Mouse (Mus musculus): ENCODE data around the gene Rpl36-ps4.
"Not testable (repeated sequence)": the region's sequence is repeated elsewhere in the genome, so short reads cannot be mapped to it uniquely, and the experiment has no call there.

Rpl36-ps4 gene

DNA sequence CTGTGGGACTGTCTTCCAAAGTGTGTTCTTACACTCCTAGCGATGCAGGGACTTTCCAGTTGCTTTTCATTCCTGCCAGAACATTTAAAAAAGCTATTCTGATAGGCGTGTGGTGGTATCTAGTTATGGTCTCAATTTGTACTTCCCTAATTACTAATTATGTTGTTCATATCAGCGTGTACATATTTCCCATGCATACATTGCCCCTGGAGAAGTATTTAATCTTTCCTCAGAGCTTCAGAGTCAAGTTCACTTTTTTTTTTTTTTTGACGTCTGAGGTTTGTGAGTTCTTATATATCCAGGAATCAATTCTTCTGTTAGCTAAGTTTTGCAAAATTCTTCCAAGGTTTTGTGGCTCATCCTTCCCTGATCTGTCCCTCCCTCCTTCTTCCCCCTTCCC, 15.4 kb downstream of the Rpl36-ps4 start:
- no peak for DNase-seq (ENCODE audit: low read depth, low spot score)

DNA sequence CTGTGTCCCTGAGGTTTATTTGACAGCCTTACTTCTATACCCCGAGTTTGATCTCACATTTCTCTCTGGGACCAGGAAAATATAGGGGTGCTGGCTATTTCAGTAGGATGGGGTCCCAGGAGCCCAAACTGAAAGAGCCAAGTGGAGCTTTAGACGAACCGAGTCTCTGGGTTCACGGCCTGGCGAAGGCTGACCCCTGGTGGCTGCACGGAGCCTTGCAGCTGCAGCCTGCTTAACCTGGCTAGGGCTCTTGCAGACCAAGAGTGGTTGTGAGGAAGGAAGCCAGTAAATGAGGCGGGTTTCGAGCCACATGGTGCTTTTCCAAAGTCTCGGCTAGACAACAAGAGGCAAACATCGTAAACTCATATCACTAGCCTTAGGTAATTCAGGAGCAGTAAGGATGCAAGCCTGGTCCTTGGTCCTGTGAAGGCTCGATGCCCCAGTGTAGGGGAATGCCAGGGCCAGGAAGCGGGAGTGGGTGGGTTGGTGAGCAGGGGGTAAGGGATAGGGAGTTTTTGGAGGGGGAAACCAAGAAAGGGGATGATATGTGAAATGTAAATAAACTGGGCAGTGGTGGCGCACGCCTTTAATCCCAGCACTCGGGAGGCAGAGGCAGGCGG, 28.3 kb downstream of the Rpl36-ps4 start:
- DNase-seq (ENCODE audit: low read depth, low spot score) = peak; percentile 76

DNA sequence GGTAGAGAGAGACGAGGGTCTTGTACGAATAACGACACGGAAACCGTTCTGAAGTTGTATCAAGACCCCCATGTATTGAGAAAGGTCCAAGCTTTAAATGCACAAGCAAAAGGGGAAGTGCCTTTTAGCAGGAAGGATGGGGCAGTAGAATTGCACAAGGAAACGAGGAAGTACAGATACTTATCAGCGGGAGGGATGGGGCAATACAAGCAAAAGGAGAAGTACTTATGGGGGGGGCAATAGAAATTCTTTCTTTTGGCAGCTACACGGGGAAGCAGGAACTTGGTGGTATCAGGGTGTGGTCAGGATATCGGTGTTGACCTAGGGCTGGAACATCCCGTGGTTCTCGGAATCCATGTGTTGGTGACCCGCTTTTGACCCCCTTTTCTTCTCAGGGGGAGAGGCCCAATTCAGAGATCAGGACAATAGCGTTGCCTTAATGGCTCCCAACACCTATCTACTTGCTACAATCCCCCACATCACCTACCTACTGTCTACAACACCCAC, 33.9 kb downstream of the Rpl36-ps4 start:
- not testable (repeated sequence) for DNase-seq (ENCODE audit: low read depth, low spot score)

DNA sequence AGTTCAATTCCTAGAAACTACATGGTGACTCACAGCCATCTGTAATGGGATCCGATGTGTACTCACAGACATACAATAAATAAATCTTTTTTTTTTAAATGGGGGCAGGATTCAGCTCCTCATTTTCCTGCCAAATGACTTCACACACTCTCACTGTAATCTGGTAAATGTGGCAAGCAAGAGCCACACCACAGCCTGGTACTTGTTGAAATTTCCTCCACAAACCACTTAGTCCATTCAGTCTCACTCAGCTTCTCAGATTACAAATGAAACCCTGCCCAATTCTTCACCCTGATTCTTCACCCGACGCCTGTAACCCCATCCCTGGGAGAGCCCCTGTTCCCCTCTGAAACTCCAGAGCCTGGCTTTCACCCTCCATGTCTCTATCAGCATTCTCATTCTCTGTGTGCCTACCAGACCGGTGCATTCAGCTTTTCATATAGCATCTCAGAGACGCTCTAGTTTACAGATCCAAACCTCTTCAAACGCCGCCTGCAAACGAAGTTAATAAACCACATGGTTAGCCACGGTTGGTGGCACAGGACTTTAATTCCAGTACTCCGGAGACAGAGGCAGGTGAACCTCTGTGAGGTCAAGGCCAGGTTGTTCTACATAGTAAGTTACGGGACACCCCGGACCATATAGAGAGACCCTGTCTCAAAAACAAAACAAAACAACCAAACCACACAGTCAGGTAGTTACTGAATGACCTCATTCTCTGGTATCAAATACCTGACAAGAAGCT, 36.5 kb downstream of the Rpl36-ps4 start:
- DNase-seq (ENCODE audit: low read depth, low spot score) = no peak

DNA sequence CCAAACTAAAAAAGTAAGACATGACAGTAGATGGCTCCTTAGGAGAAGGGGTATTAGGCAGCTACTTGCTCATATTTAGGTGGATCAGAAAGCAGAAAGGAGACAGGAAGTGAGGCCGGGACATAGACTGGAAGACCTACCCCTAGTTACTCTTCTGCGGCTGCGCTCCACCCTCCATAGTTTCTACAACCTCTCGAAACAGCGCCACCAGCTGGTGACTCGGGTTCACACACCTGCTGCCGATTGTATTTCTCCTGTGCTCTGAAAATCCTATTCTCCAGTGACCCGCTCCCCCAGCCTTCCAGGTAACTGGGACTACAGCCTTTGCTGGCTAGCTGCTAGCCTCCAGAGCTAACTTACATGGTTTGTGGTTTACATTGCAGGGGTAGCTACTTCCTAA, 37.5 kb downstream of the Rpl36-ps4 start:
- DNase-seq (ENCODE audit: low read depth, low spot score) = no peak

DNA sequence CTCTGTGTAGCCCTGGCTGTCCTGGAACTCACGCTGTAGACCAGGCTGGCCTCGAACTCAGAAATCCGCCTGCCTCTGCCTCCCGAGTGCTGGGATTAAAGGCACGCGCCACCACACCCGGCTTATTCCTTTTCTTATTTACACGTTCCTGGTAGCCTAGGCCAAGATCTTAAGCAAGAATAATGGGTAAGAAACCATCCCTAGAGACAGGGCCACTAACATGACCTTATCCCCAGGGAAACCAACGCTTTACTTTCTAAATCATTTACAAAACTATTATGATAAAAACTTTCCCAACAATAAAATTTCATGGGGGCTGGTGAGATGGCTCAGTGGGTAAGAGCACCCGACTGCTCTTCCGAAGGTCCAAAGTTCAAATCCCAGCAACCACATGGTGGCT, 38.6 kb downstream of the Rpl36-ps4 start:
- DNase-seq (ENCODE audit: low read depth, low spot score) = not testable (repeated sequence)

DNA sequence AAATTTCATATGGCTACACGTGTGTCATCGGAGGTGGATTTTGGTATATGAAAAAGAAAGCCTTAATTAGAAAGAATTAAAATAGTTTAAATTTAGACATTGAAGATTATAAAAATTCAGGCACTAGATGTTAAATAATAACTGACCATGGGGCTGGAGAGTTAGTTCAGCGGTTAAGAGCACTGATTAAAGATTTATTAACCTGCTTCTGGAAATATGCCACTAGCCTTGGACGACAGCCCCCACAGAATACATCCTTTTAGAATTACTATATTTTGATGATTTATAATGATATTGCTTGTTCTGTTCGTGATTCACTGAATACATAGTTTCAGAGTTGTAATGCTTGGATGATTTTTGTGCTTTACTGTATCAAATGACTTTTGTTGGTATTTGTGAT, 39.2 kb downstream of the Rpl36-ps4 start:
- not testable (repeated sequence) for DNase-seq (ENCODE audit: low read depth, low spot score)

DNA sequence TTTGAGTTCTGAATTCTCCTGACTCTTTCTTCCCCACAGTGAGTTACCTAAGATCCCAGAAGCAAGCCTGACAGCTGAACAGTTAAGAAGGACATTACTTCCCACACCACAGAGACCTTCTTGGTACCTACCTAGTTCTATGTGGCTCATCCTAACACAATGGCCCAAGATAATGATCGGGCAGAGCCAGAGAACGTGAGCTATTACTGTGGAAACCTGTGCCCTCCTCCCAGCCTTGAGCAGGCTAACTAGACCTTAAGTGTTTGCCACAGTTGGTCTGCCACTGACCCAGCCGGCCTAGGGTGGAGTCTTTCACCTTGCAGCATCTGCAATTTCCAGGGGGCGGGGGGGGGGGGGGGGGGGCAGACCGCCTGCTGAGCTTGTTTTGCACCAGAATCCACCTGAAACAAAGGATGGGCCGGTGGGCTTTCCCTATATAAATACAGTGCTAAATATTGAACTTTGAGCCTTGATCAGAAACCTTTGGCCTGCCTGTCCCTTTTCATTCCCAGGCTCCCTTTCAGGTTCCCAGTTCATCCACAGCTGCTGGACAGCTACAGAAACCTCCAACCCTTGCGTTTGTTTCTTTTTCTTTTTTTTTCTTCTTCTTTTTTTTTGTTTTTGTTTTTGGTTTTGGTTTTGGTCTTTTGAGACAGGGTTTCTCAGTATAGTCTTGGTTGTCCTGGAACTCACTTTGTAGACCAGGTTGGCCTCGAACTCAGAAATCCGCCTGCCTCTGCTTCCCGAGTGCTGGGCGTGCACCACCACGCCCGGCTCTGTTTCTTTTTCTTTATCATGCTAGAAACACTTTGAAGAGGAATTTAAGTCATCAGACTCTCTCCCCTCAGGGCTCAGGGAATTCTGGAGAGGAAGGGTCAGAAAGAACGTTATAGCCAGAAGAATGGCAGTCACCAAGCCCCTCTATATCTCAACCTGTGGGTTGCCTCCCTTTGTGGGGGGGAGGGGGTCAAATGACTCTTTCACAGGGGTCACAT, 42.6 kb downstream of the Rpl36-ps4 start:
- DNase-seq (ENCODE audit: low read depth, low spot score) = no peak

DNA sequence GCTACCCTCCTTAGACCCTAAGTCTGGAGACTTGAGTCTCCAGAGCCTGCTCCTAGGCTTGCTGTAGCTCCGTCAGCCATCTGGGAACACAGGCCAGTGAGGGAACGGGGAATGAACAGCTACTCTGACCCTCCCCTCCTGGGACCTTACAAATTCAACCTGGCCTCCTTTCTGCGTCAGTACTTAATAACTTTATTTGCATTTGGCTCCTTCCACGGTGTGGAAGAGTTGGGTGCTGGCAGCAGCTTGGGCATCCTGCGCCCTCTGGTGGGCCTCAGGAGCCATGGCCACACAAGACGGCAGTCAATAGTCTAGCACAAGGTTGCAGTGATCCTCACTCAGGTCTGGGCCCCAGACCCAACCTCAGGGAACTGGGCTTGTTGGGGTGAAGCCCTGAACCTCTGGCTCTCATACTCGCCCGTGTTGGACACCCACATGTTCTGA, 47.7 kb downstream of the Rpl36-ps4 start:
- not testable (repeated sequence) for DNase-seq (ENCODE audit: low read depth, low spot score)

Data from forelimb bud, embryonic 11.5 days (tissue).